Mouse (Mus musculus) forelimb bud, embryonic 11.5 days (tissue): ENCODE measurements at regions not wholly inside any gene's neighbourhood (a gene's known extent, or its start where the extent isn't known, plus 50 kb on each side); places are given as distances from the start of the nearest gene placed in this dataset.

Experiments used
- DNase-seq: peaks from one replicate; pipeline ENCODE4 v3.0.0-alpha.2; 2012; ENCODE audit warnings: low read depth, low spot score

GRCm38 (mm10) chr4:95389647-95390046, 167.7 kb upstream of the Fggy start:
- peak; percentile 40 for DNase-seq

- DNase-seq: no peak
Observed at GRCm38 (mm10) chr4:95390549-95390948, 166.8 kb upstream of the Fggy start.

DNA sequence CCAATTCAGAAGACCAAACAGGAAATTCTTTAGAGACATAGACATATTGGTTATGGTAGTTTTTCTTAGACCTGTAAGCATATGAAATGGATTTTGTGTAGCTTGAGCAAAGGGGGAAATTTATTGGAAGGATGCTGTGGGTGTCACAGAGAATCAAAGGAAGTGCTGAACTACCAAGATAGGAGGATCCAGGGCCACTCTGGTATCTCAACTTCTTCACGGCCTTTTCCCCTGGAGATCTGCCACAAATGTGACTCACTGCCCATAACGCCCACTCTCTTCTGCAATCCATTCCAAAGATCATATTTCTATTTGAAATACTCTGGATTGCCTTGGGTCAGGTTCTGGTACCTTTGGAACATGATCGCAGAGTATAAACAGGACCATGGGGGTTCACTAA, 161.6 kb upstream of the Fggy start:
- DNase-seq: no peak

- no peak for DNase-seq
Observed at GRCm38 (mm10) chr4:95398301-95398700, 159.0 kb upstream of the Fggy start.

- DNase-seq: no peak
Observed at GRCm38 (mm10) chr4:95402273-95402672, 155.0 kb upstream of the Fggy start.

DNA sequence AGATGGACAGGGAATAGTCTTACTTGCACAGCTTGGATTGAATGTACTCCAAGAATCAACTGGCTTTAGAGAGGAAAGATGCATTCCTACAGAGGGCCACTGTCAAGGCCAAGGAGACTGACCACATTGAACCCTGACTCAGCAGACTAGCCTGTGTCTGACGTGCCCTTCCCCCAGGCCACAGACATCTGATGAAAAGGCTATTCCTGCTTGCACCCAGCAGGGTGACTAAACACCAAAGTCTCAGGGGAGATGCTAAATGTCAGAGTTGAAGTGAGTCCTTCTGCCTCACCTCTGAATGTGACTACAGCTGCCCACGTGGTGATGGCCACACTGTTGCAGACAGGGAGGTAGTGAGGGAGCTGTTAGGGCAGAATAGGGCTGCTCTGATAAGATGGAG, 140.2 kb upstream of the Fggy start:
- DNase-seq: no peak

DNA sequence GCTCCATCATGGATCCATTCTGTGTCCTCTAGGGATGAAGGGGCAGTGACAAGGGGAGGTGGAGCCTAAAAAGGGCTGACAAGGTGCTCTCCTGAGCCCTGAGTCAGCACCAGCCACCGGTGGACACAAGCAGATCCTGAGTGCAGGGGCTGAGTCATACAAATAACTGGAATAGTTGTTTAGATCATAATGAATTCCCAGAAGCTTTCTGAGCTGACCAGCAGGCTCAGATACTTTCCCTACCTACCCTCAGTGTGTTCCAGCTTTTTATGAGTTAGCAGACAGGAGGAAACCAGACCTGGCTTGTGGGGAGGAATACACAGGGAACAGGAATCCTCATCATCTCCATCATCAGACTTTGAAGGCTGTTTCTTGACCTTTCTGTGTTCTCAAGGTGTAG, 130.7 kb upstream of the Fggy start:
- DNase-seq: no peak

DNA sequence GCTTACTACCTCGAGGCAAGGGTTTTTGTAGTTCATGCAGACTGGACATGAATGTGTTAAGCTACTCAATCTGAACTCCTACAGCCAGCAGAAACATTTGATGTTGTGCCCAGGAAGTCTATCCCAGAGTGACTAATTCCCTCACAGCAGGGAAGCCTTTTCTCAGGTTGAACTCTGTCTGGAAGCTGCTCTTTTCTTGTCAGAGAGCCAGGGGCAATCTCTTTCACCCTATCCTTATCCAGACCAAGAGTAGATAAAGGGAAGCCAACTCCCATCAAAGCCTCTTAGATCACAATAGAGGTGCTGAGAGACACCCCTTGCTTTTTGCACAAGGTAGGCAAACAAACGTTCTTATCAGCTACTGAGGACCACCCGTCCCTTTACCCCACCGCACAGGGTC, 122.8 kb upstream of the Fggy start:
- no peak for DNase-seq

DNA sequence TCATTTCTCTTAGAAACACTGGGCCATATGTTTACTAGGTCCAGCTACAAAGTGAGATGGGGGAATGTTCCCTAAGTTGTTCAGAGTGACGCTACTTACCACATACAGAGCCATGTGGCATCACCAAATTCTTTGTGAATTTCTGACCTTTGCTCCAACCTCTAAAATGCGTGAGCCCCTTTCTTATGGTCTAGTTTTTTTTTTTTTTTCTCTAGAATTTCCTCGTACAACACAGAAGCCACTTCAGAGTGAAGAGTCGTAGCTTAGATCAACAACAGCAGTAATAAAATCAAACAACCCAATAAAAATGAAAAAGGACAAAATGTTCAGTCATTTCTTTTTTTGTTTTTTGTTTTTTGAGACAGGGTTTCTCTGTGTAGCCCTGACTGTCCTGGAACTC, 122.2 kb upstream of the Fggy start:
- no peak for DNase-seq

GRCm38 (mm10) chr4:95439834-95440233, 117.5 kb upstream of the Fggy start:
- DNase-seq: no peak

DNA sequence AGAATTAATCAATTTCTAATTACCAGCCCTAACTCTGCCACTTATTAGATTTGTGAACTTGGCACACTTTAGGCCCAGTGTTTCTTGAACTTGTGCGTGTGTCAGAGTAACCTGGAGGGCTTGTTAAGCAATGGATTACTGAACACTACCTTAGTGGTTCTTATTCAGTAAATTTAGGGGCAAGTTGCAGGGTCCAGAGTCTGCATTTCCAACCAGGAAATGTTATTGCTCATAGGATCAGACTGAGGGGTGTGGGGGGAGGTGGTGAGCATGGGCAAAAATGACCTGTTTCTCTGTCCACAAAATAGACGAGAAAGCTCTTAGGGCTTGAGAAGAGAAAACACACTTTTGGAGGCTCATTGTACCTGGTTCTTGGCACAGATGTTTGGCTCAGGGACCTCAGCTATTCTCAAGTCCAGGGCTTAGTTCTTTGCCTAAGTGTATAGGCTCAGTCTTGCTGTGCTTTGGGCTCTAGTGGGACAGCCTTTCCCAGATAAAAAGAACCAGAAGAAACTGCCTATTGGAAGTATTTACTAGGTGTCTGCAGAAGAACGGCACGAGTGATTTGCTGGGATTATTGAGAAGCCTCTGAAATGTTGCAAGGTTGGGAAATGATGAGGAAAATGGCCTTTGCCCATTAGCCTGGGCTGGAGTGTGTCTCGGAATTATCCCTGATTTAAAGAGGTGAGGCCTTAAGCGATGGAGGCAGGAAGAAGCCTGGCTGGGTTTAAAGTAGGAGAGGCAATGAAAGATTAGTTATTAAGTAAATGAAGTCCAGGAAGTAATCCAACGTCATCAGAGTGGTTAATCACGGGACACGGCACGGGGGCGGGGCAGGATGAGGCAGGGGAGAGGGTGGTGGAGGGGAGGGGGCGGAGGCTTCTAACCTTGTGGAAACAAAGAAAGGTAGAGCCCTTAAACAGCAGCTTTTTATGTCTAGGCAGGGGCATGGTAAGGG, 113.2 kb upstream of the Fggy start:
- DNase-seq: peak; percentile 24

DNA sequence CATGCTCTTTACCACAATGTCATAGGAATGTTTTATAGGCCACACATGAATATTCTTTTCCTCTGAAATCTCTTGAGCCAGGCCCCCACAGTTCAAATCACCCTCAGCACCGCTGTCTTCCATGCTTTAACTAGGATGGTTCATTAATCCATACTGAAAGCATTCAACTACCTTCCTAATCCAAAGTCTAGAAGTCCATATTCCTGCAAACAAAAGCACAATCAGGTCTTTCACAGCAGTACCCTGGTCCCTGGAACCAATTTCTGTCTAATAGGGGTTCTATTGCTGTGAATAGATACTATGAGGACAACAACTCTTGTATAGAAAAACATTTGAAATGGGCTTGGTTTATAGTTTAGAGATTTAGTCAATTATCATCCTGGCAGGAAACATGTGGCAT, 107.0 kb upstream of the Fggy start:
- DNase-seq: no peak

DNA sequence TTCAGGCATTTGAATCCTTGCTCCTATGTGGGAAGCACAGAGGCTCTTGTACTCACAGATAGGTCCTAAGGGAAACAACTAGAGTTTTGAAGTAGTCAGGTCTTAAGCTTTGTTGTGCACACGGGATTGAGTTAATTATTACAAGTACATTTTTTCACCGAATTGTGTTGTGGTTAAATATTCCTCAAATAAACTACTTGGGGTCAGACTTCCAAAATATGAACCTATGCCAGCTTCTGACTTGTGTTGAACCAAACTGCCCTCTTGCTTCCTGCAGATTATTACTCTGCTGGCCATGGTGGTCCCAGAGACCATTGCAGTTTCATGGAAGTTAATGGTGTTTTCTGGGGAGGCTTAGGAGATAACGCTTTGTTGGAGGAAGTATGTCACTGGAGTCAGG, 105.5 kb upstream of the Fggy start:
- DNase-seq: no peak

- no peak for DNase-seq
Observed at GRCm38 (mm10) chr4:95456318-95456717, 101.0 kb upstream of the Fggy start.

DNA sequence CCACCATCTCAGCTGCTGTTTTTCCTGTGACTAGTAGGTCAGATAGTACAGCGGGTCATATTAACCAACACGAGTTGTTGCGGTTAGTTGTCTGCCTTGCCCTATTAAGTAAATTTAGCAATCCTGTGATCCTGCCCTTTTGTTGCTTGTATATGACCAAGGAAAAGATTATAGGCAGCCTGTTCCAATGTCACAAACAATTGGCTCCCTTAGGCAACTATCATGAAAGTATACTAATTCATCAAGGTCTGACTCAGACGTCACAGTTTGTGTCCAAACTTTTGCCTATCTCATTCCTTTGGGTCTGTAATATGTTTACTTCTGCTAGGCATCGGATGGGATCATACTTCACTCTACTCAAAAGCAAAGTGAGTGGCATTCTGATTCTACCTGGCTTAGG, 100.4 kb upstream of the Fggy start:
- DNase-seq: no peak

DNA sequence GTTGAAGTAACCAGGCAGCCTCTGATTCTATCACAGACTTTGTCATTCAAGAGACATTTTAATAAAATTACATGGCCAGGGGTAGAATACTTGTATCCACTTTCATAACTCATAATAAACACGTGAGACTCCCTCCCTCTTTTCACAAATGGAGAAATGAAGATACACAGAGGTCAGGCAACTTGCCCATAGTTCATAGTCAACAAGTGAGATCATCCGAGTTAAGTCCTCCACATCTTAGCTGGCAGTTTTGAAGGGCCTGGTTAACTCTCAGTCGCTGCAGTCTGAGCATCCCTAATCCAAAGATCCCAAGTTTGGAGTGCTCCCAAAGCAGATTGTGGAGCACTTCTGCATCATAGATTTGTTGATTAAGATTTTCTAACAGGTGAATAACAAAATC, 94.8 kb upstream of the Fggy start:
- no peak for DNase-seq

DNA sequence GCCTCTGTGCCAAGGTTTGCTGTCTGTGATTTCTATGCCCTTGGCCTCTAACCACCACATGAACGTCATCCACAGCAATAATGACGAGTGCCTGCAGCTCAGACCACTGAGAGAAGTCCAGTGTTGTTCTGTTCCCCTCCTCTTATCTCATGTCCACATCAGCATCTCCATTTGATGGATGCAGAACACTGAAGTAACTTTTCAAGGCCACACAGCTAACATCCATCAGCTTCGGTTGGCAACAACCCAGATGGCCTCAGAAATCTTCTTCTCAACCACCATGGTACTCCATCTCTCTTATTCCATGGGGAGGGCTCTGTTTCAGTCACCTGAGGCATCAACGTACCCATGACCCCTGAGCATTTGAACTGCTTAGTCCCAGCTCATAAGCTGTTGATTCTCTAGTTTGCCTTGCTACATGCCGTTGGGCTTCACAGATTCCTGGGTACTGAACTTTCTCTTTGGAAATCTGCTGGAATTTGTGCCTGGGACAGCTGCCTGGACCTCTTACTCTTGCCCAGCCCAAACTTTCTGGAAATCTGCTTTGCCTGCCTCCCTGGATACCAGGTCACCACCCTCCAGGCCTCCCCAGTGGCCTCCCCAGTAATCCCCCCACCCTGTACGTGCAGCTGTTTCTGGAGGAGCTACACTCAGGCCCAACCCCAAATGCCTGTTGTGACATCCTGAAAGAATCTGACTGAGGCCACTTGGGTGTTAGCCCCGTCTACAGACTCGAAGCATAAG, 94.1 kb upstream of the Fggy start:
- no peak for DNase-seq

GRCm38 (mm10) chr4:95466647-95467046, 90.7 kb upstream of the Fggy start:
- DNase-seq: no peak

DNA sequence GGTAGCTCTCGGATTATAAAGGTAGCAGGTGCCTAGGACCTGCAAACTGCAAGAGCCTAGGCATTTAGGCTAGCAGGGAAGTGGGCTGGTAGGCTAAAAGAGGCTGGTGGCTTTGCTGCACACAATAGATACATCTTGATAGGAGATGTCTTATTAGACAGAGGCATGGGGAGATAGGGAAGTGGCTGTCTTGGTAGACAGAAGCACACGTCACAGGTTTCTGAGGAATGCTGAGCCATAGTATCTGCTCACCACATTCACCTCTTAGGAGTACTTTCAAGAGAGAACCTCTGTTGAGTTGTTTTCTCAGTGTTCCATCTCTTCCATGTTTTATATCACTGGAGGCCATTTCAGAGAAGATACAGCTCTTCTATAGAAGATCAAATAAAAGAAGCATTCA, 89.8 kb upstream of the Fggy start:
- no peak for DNase-seq

GRCm38 (mm10) chr4:95474726-95475406, 82.4 kb upstream of the Fggy start:
- no peak for DNase-seq

DNA sequence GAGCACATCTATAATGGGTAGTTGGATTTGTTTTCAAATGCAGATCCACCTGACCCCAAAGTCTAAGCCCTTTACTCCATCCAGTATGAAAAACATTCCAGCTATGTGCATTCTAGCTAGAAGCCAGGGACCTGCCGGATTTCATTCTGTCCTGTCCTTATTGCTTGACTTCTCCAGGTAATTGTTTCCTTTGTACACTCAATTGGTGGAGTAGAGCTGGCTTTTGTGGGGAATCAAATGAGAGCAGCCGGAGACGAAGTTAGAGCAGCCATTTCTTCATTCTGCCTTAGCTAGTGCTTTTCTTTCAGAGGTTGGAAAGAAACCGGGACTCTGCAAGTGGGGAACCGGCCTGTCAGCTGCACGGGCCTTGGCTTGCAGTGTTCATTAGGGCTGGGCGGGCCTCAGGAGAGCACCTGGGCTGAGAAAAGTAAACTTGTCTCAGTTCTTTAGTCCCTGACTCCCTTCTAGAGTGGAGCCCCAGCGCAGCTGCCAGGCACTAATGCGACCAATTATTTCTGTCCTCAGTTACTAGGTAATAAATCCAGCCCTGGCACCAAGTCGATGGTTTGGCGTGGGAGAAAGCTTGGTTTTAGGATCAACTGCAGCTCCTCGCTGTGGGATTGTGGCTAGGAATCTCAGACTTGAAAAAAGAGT, 81.1 kb upstream of the Fggy start:
- DNase-seq: peak; percentile 65

- no peak for DNase-seq
Observed at GRCm38 (mm10) chr4:95483571-95483970, 73.7 kb upstream of the Fggy start.
